Mouse (Mus musculus) cerebellum, adult 9-11 months (tissue): ENCODE measurements around the gene Dusp2.

ENCODE experiments used
- DNase-seq: peaks from one replicate; pipeline ENCODE4 v3.0.0; 2022

Gene Dusp2

DNA sequence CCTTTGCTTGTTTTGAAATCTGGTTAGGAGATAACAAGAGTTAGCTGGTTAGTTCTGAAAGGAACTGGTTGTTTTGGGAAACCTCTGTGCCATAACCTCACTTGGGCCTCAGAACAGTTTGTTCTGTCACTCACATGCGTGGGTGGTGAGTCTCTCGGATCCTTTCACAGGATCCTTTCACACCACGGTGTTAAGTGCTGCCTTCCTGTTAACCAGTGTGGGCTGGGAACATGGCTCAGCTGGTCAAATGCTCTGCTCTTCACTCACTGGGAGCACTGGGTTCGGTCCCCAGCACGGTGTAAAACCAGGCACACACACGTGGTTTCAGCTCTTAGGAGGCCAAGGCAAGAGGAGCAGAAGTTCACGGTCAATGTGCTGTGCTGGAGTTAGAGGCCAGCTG, 11.5 kb upstream of the Dusp2 start:
- DNase-seq = no peak

DNA sequence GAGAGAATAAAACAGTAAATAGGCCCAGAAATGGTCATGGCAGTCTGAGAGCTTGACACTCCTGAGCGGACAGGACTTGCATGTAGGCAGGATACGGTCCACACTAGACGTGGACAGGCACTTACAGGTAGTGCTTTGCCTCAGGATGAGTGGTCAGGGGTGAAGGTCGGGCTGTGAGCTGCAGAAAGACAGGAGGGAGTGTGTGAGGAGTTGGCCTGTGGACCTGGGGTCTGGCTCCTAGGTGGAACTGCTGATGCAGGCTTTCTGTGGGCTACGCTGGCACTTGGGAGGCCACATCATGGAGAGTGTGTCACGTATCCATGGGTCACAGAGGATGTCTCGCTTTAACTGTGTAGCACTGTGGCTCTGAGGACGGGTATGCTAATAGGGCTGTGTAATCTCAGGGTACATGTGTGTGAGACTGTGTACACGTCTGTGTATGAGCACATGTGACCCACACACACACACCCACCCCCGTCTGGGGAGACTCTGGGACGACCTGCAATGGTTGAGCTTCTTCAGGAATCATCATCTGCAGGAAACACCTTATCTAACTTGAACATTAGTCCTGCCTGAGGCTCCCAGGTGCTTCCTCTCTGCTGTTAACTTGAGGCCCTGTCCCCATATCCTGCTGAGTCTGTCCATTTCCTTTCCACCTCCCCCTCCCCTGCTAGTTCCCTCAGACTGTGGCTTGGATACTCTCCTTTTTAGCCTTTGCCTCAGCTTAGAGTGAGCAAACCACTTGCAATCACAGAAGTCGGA, 7.7 kb upstream of the Dusp2 start:
- DNase-seq = no peak

DNA sequence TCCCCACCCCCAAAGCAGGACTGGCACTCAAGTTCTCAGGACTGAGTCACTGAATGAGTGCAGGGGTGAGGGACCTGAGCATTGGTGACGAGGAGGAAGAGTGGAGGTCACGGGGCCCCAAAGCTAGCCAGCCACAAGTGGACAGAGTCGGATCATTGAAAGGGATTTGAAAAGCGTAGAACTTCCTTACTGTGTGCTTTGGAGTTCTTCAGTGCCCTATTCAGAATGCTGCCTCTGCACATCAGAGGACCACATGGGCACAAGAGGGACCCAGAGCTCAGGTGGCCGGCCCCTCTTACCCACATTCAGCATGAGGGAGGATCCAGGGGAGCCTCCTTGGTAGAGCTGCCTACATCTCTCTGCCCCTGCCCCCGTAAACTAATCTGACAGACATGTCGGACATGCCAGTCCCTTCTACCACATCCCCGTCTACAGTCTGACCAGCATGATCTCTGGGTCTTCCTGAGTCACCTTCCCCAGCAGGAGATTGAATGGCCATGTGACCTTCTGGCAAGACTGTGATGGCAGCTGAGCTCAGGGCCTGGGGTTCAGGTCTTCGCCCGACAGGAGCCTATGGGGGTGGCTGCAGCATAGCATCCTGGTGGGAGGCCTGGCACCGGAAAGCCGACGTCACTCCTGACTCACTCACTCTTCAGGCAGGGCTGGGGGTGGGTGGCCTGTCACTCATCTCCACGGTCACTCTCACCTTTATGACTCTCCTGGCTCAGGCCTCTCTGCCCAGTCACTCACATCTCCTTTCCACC, 3.0 kb upstream of the Dusp2 start:
- no peak for DNase-seq

DNA sequence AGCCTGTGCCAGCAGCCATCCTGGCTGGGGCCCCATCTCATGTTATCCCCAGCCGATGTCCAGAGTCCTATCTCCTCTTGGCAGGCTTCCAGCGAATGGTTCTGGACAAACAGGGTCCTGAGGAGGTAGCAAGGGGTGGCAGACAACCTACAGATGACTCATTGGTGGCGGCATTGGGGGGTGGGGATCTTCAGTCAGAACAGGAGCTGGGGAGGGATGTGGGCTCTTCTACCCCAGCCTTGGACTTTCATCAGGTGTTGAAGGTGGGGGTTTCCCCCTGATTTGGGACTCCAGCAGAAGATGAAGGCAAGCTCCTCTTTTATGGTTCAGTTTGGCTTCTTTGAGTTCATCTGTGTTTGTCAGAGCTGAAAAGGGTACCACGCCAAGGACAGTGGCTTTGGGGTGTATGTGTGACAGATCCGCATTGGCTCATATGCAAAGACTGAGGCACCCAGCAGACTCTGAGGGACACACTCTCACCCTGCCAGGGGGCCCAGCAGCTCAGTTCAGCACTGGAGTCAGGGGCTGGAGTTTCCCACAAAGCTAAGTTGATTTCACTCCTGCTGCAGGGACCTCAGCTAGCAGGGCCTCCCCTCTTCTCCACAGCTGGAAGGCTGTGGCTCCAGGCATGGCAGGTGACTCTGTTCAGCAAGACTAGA, 1.9 kb upstream of the Dusp2 start:
- DNase-seq = no peak

DNA sequence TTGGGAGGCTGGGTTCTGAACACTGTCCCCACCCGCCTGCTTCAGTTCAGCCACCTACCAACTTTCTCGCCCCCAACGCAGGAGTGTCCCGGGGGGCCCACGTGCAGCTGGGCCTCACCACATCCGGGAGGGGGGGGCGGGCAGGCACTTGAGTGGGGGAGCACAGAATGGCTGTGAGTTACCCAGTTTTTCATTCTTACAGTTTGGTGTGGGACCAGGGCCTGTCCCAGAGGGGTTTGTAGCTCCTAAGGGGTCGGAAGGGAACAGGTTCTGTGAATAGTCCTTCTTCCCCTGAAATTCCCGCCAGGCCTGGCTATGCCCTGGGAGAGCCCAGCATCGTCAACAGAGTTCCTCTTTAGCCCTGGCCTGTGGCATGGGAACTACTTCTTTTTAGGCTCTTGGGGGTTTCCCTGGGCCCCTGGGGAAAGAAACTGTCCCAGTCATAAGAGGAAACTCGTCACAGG, 849 bp upstream of the Dusp2 start:
- peak; percentile 11 for DNase-seq

DNA sequence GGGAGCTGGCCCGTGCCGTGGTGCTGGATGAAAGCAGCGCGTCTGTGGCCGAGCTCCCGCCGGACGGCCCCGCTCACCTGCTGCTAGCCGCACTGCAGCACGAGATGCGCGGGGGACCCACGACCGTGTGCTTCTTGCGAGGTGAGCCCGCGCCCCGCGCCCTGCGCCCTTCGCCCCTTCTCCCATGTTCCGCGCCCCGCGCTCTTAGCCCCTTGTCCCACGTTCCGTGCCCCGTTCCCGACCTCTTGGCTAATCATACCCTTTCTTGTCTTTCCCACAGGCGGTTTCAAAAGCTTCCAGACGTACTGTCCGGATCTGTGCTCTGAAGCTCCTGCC, 506 bp downstream of the Dusp2 start:
- peak; percentile 17 for DNase-seq

DNA sequence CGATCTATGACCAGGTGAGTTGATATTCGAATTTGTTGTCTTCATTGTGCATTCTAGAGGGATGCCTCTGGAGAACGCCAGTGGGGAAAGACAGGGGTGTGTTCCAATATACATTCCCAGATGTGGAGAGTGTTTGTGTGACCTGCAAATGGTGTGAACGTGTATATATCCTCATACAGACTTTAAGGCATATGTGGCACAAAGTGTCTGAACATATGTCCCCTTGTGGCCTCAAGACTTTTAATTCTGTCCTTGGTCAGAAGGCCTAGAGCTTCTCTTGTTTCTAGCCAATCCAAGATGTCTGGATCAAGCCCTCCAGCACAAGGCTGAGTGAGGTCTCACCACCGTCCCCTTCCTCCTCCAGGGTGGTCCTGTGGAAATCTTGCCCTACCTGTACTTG, 926 bp downstream of the Dusp2 start:
- no peak for DNase-seq

DNA sequence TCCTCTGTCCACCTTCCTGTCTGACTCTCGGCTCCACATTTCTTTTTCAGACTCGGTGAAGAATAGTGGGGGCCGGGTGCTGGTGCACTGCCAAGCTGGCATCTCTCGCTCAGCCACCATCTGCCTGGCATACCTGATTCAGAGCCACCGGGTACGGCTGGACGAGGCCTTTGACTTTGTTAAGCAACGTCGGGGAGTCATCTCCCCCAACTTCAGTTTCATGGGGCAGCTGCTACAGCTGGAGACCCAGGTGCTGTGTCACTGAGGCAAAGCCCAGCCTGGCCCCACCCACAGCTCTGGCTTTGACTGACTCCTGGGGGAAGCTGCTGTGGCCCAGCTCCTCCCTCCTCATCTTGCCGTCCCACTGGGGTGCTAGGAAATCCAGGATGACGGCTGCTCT, 1.6 kb downstream of the Dusp2 start:
- DNase-seq = peak; percentile 53

DNA sequence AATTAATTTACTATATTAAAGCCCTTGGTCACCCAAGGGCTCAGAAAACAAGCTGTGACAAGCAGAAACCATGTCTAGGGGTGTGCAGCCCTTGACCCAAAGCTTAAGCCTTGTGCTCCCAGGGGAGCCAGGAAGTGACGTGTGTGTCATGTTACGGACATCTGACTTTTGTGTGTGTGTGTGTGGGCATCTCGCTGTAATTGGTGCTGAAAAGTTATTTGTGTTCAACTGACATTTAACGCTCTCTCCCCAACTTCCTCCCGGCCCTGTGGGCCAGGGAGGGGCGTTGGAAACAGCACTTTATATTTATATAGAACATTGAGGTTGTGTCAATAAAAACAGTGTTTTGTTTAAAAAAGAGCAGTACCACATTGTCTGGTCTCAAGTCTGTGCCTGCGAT, 2.1 kb downstream of the Dusp2 start:
- DNase-seq = no peak

DNA sequence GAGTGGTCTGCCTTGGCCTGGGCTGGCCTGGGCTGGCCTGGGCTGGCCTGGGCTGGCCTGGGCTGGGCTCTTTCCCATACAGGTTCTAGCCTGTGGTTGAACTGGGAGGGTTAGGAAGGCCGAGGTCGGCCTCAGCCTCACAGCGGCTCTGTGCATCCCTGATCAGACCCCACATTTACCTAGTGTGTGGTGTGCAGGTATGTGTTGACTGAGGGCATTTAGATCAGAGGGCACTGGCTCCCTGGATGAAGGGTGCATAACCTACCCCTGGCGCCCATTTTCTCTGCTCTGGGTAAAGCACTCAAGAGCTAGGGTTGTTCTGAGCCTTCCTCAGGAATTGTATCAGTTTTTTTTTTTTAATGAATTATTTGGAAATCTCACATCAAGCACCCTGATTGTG, 2.5 kb downstream of the Dusp2 start, which contains the start of gene Astl:
TSS of gene Astl (plus strand) at position 224 of the 400 bp plus-strand sequence.
- DNase-seq = no peak

DNA sequence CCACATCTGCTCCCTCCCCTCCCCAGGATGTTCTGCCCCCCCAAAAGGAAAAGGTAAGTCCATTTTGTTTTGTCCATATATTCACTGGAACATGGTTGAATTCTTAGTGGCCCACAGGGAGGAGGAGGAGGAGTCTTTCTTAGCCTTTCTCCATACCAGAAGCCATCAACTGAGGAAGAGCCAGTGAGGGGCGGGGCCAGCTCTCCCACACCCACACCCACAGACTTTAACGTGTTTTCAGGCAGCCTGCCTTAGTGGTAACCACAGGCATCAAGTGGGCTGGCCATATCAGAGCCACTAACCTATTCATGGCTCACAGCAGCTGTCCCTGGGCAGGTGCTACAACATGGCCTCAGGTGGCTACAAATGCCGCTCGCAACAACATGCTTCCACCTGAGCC, 2.9 kb downstream of the Dusp2 start:
- DNase-seq = no peak

DNA sequence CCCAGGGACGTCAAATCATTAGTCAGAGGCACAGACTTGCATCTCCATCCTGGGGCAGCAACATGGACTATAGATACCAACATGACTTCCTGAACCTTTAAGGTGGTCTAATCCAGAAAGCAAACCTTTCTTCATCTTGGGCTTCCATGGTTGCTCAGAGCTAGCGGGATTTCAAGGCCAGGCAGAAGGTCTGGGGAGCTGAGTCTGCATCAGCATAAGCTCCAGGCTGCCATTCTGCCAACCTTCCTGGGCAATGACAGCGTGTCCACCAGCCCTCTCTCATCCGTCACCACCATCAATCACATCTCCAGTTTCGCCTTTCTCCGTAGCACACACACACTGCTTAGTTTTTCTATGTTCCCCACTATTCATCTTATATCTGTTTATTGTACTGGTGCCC, 3.3 kb downstream of the Dusp2 start:
- no peak for DNase-seq

DNA sequence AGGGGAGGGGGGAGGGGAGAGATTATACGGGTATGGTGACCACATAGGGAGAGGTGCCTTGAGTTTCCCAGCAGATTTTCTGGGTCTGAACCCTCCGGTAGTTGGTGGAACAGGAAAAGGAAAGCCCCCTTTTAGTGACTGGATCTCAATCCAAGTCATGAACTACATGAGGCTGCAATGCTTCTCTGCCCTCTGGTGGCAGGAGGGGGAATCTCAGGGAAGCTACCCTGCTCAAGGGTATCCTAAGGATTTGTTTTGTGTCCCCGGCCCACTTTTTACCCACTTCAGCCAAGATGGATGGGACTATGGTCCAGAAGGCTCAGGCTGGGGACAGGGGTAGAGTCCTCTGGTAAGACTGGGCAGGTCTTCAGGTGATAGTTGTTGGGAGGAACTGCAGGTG, 5.2 kb downstream of the Dusp2 start:
- peak; percentile 20 for DNase-seq

DNA sequence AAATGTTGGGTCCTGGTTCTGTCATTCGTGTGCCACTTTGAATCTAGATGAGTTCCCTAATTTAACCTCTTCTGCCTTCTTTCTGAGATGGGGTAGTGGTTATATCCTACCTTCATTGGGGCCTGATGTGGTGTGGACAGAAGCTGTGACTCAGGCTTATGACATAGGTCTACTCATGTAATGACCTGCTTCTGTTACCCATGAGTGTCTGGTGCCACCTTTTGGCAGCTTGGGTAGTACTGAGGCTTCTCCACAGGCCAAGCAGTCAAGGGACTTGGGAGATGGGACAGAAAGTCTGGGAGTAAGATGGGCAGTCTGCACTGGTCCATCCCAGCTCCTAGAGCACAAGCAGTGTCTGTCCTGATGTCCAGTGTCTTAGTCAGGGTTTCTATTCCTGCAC, 10.4 kb downstream of the Dusp2 start:
- DNase-seq = no peak

DNA sequence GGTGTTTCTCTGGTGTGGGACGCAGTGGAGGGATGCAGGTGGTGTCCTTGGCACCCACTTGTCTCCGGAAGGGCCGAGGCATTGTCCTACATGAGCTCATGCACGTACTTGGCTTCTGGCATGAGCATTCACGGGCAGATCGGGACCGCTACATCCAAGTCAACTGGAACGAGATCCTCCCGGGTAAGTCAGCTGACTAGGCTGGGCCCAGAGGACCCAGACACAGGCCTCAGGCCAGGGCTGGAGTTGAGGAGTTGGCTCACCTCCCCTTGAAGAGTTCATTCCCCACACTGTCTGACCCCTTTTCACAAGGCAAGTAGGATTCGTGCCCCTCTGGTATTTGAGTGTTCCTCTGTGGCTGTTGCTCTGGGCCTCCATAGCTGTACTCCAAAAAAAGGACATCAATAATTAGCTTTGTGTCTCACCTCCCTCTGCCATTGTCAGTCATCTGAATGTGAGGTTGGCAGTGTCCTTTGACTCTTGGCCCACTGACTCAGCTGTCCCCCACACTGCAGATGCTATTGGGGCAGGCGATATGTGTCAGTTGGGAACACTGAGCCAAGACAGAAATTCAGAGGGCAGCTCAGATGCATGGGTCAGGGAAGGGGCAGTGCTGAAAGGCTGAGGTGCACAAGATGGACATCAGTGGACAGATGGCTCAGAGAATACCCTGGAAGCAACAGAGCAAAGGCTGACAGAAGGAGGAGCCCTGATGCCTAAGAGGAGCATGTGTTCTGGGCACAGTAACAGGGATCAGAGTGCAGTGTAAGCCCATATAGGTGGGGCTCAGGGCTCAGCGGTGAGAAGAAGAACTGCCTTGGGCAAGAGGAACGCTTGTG, 11.4 kb downstream of the Dusp2 start:
- DNase-seq = peak; percentile 34

DNA sequence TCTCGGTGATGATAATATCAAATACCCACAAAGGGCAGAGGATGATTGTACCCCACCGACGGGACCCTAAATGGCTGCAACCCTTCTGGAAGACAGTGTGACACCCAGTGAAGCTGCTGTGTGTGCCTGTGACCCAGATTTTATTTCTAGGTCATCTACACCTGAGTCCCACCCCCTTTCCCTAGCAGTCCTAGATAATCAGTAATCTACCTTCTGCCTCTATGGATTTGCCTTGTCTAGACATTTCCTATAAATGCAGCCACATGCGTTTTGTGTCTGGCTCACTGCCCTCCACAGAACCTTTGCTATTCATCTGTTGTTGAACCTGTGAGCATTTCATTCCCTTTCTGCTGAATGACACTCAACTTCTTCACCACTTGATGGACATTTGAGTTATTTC, 17.9 kb downstream of the Dusp2 start:
- no peak for DNase-seq

DNA sequence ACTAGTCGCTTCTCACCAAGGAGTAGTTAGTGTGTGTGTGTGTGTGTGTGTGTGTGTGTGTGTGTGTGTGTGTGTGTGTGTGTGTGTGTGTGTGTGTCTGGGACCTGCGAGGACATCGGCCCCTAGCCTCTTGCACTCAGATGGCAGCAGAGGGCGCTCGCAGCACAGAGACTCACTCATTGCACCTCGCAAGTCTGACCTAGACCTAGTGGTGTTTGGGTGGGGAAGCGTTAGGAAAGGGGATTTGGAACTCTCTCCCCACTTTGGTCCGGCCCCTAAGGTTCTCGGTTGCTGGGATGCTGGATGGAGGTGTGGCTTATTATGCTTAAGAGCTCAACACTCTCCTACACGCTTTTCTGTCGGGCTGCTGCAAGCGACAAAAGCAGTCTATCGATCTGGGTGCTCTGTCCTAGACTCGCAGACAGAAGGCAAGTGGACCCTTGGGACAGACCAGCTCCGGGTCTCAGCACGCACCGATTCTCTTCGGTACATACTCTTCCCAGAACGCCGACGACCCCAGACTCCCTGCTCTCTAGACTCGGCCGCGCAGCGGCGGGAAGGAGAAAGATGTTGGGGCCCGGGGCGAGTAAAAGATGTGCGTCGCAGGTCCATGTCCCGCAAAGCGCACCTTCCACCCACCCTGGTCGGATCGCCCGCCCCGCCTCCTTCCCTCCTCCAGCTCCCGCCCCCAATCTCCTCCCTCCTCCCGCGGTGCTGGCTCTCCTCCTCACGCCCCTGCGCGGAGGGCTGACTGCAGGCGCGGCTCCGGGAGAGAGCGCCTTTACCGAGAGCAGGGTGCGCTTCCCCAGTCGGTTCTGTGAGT, 26.7 kb downstream of the Dusp2 start, which contains the start of gene Adra2b:
TSS of gene Adra2b (plus strand) at position 750 of the 823 bp plus-strand sequence.
- peak; percentile 62 for DNase-seq

DNA sequence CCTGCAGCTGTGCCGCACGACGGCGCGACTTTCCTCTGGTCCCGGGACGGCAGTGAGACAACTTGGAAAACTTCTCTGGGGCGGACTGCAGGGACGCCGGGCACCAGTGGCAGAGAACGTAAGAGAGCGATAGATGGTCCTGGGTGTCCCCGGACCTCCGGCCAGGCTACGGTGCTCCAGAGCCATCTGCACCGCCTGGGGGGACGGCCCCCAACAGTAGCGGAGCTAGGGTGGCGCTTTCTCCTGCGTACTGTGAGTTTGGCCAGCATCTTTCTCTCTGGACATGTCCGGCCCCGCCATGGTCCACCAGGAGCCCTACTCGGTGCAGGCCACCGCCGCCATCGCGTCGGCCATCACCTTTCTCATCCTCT, 27.3 kb downstream of the Dusp2 start:
- no peak for DNase-seq

DNA sequence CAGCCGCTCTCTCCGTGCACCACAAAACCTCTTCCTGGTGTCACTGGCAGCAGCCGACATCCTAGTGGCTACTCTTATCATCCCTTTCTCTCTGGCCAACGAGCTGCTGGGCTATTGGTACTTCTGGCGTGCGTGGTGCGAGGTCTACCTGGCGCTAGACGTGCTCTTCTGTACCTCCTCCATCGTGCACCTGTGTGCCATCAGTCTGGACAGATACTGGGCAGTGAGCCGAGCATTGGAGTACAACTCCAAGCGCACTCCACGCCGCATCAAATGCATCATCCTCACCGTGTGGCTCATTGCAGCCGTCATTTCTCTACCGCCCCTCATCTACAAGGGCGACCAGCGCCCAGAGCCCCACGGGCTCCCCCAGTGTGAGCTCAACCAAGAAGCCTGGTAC, 27.7 kb downstream of the Dusp2 start:
- no peak for DNase-seq

DNA sequence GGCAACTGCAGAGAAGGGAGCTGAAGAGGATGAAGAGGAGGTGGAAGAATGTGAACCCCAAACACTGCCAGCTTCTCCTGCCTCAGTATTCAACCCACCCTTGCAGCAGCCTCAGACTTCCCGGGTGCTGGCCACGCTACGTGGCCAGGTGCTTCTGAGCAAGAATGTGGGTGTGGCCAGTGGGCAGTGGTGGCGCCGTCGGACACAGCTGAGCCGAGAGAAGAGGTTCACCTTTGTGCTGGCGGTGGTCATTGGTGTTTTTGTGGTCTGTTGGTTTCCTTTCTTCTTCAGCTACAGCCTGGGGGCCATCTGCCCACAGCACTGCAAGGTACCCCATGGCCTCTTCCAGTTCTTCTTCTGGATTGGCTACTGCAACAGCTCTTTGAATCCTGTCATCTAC, 28.5 kb downstream of the Dusp2 start:
- no peak for DNase-seq

DNA sequence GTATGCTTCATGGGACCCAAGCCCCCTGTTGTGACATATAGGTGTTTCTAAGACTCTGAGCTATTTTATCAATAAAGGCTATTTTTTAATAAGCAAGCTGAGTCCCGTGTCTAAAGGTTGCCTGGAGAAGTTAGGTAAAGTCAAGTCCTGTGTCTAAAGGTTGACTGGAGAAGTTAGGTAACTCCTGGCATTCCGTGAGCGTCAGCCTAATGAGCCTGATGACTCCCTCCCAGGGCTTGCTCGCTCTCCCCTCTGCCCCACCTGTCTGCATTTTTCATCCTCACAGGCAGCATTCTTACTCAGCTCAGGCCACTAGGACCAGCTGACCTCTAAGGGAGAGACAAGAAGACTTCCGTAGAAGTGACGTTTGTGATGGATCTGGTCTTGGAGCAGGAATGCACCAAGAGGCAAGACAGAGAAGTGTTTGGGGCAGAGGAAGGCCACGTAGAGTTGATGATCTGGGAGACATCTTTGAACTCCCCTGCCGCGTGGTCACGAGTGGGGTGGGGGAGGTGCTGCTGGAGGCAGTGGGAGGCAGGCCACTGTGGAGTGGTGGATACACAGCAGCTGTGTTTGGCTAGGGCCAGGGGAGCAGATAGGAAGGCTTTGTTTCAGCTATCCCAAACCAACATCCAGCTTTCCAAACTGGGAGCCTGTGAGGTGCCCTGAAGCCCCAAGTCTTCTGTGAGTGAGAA, 31.3 kb downstream of the Dusp2 start:
- no peak for DNase-seq
